Mouse (Mus musculus): ENCODE data around the gene Optn. TPM values are rescaled to one million over a fixed set of nuclear protein-coding genes. Genes with fewer than 3 reads are reported as not detected.

Optn gene
- polyA plus RNA-seq, 1 experiment from 2014 or later, result 3.2 TPM

DNA sequence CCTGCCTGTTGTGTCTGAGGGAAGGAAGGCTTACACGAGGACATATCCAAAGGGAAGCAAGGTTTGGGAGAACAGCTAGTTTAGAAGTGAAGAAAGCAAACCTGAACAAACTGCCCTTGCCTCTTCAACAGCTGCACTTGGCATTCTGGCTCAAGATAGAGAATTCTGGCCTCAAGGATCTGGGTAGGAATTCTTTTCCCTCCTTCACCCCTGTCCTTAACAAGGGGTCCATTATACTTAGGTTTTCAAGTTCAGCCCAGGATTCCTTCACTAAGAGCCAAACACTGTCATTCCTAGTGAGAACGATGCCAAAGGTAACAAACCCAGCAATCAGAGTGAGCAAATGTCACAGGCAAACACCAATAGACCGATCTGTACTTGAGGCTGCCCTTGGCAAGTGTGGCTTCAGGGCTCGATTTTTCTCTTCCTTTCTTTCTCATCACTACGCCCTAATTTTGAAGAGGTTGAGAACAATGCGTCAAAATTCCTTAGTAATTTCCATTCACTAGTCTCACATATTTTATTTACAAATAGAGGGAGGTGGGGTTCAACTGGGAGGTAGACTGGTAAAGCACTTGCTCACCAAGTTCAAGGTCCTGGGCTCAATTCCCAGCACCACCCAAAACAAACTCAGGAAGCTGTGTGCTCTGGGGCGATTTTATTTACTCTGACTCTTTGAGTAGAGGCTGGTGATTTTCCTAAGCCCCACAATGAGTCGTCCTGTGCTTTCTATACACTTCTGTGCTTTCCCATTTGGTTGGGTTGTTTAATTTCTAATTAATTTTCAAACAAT, 76.3 kb downstream of the Optn start:
- DNase-seq (ENCODE audit: low spot score), result no peak

DNA sequence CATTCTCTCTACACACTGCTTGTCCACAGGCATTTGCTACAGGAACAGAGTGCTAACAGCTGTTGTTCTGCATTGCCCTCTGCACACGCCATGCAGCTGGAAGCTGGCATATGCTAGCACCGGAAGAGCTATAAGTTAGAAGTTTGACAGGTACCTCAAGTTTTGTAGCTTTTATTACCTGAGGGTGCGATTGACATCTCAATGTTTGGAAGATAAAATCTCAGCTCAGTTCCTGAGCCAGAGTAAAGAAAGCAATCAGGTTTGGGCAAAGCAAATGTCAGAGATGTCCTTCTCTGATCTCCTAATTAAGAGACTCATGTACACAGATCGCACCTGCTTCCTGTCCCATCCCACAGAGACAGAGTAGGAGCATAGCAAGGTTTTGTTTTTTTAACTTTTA, 77.1 kb downstream of the Optn start:
- no peak for DNase-seq (ENCODE audit: low spot score)

DNA sequence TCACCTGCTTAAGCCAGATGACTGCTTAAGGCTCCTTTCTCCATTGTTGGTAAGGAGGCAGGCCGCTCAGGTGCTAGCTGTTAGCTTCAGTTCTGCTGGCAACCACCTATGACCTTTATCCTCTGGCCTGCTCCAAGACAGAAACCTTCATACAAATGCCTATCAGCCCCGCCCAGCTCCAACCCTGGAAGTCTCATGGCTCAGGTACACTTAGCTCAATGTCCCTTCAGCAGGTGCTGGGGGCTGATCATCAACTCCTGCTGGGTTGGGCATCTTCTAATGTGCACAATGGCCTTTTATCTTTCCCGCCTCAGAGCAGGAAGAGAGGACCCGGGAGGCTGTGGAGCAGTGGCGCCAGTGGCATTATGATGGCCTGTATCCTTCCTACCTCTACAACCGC, 78.9 kb downstream of the Optn start:
- DNase-seq (ENCODE audit: low spot score), result no peak

GRCm38 (mm10) chr2:4983987-4984386, 79.9 kb downstream of the Optn start:
- DNase-seq (ENCODE audit: low spot score), result no peak

GRCm38 (mm10) chr2:4978091-4978490, 85.8 kb downstream of the Optn start:
- DNase-seq (ENCODE audit: low spot score), result no peak

GRCm38 (mm10) chr2:4975807-4976206, 88.0 kb downstream of the Optn start, which contains the start of gene Ucma:
Gene Ucma, plus strand, starts transcription at chr2:4976122.
- no peak for DNase-seq (ENCODE audit: low spot score)

Other genes starting within 250 kb of the Optn start
- gene Sephs1, start 182.5 kb downstream of the Optn start, polyA plus RNA-seq (2015; fragmentation: Nextera tagmentation; extraction: Ambion mirVana), result 56.7 and 57.1 TPM in 2 replicates
- gene Phyh, start 145.0 kb downstream of the Optn start, polyA plus RNA-seq (2015; fragmentation: Nextera tagmentation; extraction: Ambion mirVana), result 20.3 and 22.4 TPM in 2 replicates
- 3.1 and 3.9 TPM in 2 replicates for gene Ucma, start 87.9 kb downstream of the Optn start, polyA plus RNA-seq (2015; fragmentation: Nextera tagmentation; extraction: Ambion mirVana)
- gene Mcm10, start 51.3 kb downstream of the Optn start, polyA plus RNA-seq (2015; fragmentation: Nextera tagmentation; extraction: Ambion mirVana), result 31.0 and 35.5 TPM in 2 replicates
- 0.29 and 0.32 TPM in 2 replicates for gene Ccdc3, start 73.7 kb upstream of the Optn start, polyA plus RNA-seq (2015; fragmentation: Nextera tagmentation; extraction: Ambion mirVana)